Mouse (Mus musculus) activated CD4-positive, CD25-positive, alpha-beta regulatory T cell, adult 4 months (primary cell): ENCODE results near the gene Myo5a. TPM values are rescaled to one million over a fixed set of nuclear protein-coding genes. Genes with fewer than 3 reads are reported as not detected.

Experiments
- ATAC-seq: one replicate; pipeline ENCODE4 v1.8.0; 2017
- polyA plus RNA-seq, 2 experiments: library from polyadenylated mRNA; unstranded; fragments of 100-300 nt; shearing (Covaris generic); gene quantifications; one replicate each; pipeline ENCODE4 v1.2.1; 2017

Gene Myo5a
- polyA plus RNA-seq, 2 experiments from 2014 or later = 5.7 to 10.6 TPM

GRCm38 (mm10) chr9:75071706-75072192 lies 934 bp downstream of the Myo5a start:
- peak; percentile 38 for ATAC-seq

- no peak for ATAC-seq
Measured at GRCm38 (mm10) chr9:75072361-75072760, 1.5 kb downstream of the Myo5a start.

DNA sequence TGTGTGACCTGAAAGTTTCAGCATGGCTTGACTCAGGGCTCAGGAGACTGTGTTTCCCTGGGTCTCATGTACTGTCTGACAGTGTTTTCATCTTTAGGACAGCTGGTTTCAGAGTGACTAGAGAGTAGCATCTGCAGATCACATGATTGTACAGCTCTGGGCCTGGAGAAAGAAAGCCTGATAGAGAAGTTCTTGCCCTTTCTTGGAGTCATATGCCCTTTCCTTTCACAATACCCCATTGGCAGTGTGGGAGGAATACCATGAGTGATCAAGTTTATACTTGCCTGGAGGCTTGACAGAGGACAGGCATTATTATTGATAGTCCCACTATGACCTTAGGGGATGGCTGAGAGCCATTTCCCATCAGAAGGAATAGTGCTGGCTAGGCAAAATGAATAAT lies 6.4 kb downstream of the Myo5a start:
- ATAC-seq = no peak

GRCm38 (mm10) chr9:75085242-75085824 lies 14.5 kb downstream of the Myo5a start:
- no peak for ATAC-seq

- ATAC-seq = no peak
Measured at GRCm38 (mm10) chr9:75087823-75088222, 17.0 kb downstream of the Myo5a start.

DNA sequence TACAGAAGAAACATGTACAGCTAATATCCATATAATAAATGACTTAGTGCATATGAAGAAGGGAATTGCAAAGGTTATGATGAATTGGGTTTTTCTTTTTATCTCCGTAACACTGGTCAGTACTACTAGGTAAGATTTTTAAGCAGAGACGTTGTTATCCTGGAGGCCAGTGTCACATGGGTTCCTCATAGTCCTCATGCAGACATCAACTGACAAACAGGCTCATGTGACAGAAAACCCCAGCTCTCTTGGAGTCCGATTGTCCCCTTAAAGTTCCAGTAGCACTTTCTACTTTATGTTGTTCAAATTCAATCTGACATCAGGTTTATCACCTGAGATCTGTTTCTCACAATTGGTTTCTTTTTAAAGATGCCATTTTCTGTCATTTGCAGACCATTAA lies 18.5 kb downstream of the Myo5a start:
- no peak for ATAC-seq

DNA sequence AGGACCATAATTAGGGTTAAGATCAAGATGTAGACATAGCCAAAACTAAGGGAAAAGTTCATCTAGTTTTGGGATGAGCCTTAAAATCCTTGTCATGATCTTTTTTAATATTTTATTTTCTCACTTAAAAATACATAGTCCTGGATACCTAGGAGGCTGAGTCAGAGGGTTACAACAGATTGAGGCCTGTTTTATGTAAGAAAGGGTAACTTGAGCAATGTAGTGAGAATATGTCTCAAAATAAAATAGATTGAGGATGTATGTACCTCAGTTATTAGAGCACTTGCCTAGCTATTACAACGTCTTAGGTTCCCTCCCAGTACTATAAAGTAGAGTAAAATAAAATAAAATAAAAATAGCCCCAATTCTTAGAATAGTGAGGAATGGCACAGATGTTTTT lies 21.3 kb downstream of the Myo5a start:
- ATAC-seq = no peak

DNA sequence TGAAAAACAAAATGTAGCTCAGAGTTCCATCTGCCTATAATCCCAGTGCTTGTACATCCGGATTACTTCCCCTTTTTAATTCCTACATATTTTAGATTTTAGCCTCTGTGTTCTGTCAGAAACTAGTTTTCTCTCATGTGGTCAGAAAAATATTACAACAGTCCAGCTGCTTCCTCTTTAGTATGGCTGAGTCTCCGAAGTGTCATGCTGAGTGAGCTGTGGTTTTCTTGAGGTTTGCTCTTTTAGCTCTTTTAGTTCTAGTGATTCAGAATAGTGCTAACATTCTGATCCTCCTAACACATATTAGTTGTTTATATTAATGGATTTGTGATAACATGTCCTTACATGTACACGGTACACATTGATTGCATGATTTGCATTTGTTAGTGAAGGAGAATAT lies 23.9 kb downstream of the Myo5a start:
- no peak for ATAC-seq

DNA sequence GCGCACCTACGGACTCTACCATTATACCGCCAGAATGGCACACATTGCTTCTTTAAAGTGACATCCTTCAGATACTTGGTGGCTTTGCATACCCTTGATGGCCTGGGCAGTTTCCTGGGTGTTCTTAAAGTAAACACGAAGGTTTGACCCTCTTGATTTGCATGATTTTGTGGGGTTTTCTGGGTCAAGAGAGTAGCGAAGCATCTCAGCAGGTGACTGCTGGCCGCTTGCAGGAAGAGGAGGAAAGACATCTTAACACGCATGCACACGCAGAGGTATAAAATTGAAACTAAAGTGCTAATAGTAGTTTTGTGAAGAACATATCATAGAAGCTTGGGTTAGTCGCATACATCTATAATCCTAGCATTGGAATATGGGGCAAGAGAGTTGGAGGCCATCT lies 28.1 kb downstream of the Myo5a start:
- no peak for ATAC-seq

DNA sequence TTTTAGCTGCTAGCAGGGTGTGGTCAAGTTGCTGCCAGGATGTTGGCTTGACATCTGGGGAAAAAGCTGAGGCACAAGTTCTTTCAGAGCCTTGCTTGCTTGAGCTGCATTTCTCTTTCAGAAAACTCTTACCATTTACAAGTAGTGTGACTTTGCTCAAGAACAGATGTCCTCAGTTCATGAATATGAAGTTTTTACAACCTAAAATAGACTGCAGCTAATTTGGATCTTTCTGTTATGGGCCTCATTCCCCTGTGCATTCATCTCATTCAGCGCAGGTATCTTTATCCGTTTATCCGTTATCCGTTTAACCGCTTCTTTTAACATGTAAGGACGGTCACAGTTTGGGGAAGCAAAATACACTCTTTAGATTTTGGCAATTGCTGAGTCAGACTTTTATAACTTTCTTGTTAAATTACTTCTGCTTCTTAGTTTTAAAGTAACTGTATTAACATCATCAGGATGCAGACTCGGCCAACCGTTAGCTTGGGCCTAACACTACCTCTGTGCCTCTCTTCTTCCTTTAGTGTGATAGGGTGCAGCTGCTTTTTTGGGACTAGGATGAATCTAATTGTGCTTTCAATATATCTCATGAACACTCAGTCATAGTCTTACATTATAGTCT lies 29.5 kb downstream of the Myo5a start:
- no peak for ATAC-seq

DNA sequence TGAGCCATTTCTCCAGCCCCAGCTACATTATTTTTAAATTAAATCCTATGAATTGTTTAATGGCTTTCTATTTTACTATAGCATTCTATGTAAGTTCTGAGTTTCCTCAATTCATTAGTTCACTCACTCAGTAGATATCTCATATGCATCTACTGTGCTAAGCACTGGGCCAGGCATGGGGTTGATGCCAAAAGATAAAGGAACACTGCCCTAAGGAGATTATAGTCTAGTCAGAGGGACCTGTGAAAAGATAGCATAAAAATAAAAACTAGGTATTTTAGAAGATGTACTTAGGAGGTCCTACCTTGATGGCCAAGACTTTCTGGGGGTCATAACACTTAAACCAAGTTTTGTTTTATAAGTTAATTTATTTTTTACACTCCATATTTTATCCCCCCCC lies 31.3 kb downstream of the Myo5a start:
- no peak for ATAC-seq

DNA sequence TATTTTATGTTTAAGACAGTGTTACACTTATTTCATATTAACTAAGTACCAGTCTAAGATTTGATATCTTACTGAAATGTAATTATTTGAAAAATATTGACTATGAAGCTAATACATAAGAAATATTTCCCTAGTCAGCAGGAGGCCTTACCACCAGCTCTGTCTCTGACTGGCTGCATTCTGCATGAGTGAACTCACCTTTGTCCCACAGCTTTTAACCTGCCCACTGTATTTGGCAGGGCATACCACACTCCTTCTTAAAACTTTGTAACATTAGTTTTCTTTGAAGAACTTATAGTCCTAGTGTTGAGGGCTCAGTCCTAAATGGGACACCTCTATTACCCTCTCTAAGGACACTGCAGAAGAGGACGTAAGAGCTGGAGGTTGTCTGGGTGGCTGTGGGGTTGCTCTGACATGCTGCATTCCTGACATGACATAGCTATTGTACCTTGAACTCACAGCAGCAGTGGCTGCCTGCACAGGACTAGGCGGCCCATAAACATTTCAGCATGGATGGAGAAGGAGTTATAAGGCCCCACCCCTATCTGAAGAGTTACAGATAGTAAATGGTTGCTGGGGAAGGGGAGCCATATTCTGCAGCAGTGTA lies 45.9 kb downstream of the Myo5a start:
- no peak for ATAC-seq

DNA sequence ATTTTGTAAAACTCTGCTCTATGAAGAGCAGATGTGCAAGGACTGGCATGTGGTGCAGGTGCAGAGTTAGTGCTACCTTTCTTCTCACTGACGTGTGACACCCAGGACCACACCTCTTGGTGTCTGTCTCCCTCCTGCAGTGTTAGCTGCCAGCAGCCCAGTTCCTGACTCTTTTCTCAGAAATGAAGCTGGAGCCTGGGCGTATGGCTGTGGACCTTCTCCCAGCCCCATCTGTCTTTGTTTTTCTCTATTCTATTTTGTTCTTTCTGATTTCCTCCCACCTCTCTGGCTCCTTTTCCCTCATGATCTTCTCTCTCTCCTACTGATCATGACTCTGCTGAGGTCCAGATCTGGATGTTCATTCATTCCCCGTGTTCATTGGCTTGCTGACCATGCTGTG lies 50.3 kb downstream of the Myo5a start:
- ATAC-seq = no peak

GRCm38 (mm10) chr9:75124201-75124721 lies 53.4 kb downstream of the Myo5a start:
- ATAC-seq = no peak

DNA sequence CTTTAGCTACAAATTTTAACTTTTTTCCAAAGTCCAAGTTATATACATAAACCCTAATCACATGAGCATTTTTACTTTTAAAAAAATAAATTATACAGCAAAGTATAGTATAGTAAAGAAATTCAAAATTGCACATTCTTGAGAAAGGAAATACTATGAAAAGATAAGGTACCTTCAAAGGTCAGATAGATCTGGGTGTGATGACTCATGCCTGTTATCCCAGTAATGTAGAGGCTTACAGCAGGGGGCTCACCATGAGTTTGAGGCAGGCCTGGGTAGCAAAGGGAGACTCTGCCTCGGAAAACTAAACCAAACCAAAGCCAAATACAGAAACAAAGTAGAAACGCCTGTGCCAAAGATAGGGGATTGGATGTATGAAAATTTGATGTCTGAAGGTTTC lies 59.7 kb downstream of the Myo5a start:
- no peak for ATAC-seq

DNA sequence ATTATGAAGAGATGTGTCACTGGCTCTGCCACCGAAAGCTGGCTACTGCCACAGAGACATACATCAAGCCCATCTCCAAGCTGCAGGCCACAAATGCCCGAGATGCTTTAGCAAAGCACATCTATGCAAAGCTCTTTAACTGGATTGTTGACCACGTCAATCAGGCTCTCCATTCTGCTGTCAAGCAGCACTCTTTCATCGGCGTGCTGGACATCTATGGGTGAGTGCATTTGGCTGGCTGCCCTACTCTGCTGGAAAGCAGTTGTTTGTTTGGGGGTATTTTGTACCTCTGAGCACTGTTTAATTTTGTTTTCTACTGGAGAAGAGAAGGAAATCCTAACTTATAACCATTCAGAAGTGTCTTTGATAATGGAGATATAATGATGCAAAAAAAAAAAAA lies 76.1 kb downstream of the Myo5a start:
- no peak for ATAC-seq

- no peak for ATAC-seq
Measured at GRCm38 (mm10) chr9:75160525-75160924, 89.7 kb downstream of the Myo5a start.

DNA sequence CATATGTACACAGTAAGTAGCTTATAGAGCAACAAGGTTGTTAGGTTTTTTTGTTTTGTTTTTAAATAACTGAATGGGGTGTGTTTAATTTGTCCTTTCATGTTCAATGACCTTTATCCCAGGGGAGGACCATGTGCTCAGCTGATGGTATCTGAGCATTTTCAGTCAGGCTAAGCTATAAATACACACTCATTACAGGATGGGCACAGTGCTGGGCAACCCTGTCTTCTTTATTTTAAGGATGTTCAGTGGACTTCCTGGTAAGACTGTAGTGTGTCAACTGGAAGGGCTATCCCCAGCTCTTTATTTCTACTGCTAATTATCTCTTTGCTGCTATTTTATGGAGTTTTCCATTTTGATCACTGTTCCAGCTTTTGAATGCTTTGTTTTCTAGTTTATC lies 92.8 kb downstream of the Myo5a start:
- no peak for ATAC-seq

- no peak for ATAC-seq
Measured at GRCm38 (mm10) chr9:75171721-75172120, 100.9 kb downstream of the Myo5a start.

- ATAC-seq = no peak
Measured at GRCm38 (mm10) chr9:75187646-75188260, 116.9 kb downstream of the Myo5a start.

DNA sequence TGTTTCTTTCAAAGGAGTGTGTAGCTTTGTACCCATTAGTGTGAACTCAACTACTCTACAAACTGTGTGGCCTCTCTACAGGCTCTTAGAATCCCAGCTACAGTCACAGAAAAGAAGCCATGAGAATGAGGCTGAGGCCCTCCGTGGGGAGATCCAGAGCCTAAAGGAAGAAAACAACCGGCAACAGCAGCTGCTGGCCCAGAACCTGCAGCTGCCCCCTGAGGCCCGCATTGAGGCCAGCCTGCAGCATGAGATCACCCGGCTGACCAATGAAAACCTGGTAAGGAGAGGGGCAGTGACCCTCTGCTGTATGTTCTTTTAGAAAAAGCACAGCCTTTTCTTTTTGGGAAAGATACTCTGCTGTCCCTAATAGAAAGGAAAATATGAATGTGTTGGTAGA lies 123.0 kb downstream of the Myo5a start:
- no peak for ATAC-seq

- no peak for ATAC-seq
Measured at GRCm38 (mm10) chr9:75196335-75196734, 125.5 kb downstream of the Myo5a start.

GRCm38 (mm10) chr9:75197297-75197696 lies 126.5 kb downstream of the Myo5a start:
- no peak for ATAC-seq

- no peak for ATAC-seq
Measured at GRCm38 (mm10) chr9:75201506-75201905, 130.7 kb downstream of the Myo5a start.
